In the genomic region with DNA sequence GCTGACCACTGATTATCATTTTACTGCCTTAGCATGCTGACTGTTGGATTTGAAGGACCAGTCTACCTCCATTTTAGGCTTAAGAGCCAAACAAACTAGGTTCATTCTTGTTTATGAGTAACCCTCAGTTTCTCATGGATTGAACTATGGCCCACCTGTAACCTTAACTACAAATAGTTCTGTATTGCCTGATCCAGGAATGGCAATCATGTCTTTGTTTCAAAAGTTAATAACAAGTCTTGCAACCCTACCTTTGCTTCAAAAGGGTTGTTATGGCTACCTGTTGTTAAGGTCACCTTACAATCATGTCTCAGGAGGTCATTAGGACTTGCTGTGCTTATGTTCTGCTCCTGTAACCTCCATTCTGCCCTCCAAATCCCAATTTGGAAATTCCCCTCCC, we compare ENCODE assay signal across 27 mouse cellular contexts.
A peak's percentile ranks its signal among the peaks of the same experiment; 100 is the strongest.
DNase-seq lines count a peak whose midpoint lies in the region; ATAC-seq and TF ChIP-seq lines count a peak whose summit lies in the region.
"Had no signal": no experiment of that assay in that cellular context is flagged by ENCODE, and none has a peak within 500 bp of the region (broad histone marks: within the 10 kb centered on the region; RNA-seq: fewer than 3 reads in every experiment).

No protein-coding gene starts in this region.

- no peak for TF ChIP-seq EP300 in ES-Bruce4 (IDR thresholded peaks at IDR 0.05; ENCODE audit: insufficient read depth, low read depth, low read length)

- H3K27ac ChIP-seq in kidney, adult 2 months (ENCODE audit: insufficient read depth, low read depth, low read length): peak overlapping the region; percentile 86
- peak overlapping the region; percentile 2; the same call in 1 of the 2 replicates for H3K27ac ChIP-seq in kidney, embryonic 16.5 days (ENCODE audit: low read length)
- peak overlapping the region; percentile 47; the same call in 1 of the 2 replicates for H3K27ac ChIP-seq in ES-Bruce4 (ENCODE audit: insufficient read depth, low read length)
- peak overlapping the region; percentile 66 for H3K27ac ChIP-seq in limb, embryonic 12.5 days
- H3K27ac ChIP-seq: embryonic facial prominence, embryonic 10.5 days; embryonic facial prominence, embryonic 13.5 days; forebrain, embryonic 15.5 days; hindbrain, embryonic 12.5 days; hindbrain, embryonic 15.5 days had no signal

- no peak for TF ChIP-seq POLR2A in kidney, adult 2 months (IDR thresholded peaks at IDR 0.05; ENCODE audit: low read depth, low read length)
- TF ChIP-seq POLR2A in ES-Bruce4 (IDR thresholded peaks at IDR 0.05; ENCODE audit: insufficient read depth, low read length): no peak

- peaks cover 2% of the 10 kb centered on the region; the same call in 1 of the 2 replicates for H3K9me3 ChIP-seq in kidney, embryonic 16.5 days (ENCODE audit: low read length)
- H3K9me3 ChIP-seq in ES-Bruce4 (replicated peaks; ENCODE audit: control insufficient read depth, insufficient read depth, low read length, poor library complexity, severe bottlenecking): no peaks in the 10 kb centered on the region
- H3K9me3 ChIP-seq in limb, embryonic 12.5 days: no peaks in the 10 kb centered on the region
- H3K9me3 ChIP-seq: embryonic facial prominence, embryonic 10.5 days; embryonic facial prominence, embryonic 13.5 days; forebrain, embryonic 12.5 days; forebrain, embryonic 15.5 days; hindbrain, embryonic 12.5 days; hindbrain, embryonic 15.5 days had no signal

- H3K9ac ChIP-seq in kidney, embryonic 16.5 days (replicated peaks; ENCODE audit: low read length): no peak overlapping the region
- H3K9ac ChIP-seq in ES-Bruce4 (ENCODE audit: low read depth, poor library complexity, severe bottlenecking): no peak overlapping the region
- H3K9ac ChIP-seq in limb, embryonic 12.5 days (replicated peaks): no peak overlapping the region
- H3K9ac ChIP-seq: embryonic facial prominence, embryonic 13.5 days; forebrain, embryonic 12.5 days; forebrain, embryonic 15.5 days; hindbrain, embryonic 12.5 days; hindbrain, embryonic 15.5 days had no signal

- H3K4me2 ChIP-seq in kidney, embryonic 16.5 days (replicated peaks; ENCODE audit: low read depth, low read length): no peak overlapping the region
- peak overlapping the region; percentile 39; the same call in 1 of the 2 replicates for H3K4me2 ChIP-seq in limb, embryonic 12.5 days
- H3K4me2 ChIP-seq: embryonic facial prominence, embryonic 13.5 days; forebrain, embryonic 12.5 days; forebrain, embryonic 15.5 days; heart, embryonic 11.5 days; hindbrain, embryonic 12.5 days; hindbrain, embryonic 15.5 days had no signal

- DNase-seq in kidney, adult 2 months: peak; percentile 61
- no peak for DNase-seq in kidney, adult 18-20 months
- DNase-seq in kidney, postnatal 25 days: no peak
- no peak for DNase-seq in ovary, postnatal 36 days (ENCODE audit: low spot score)
- no peak for DNase-seq in left cerebral cortex, adult 9 months (ENCODE audit: low spot score in 2 of 2)
- DNase-seq: adrenal gland, adult 2 months; adrenal gland, postnatal 14 days; B cell, adult 2 months; cerebellum, adult 11 months; cerebellum, adult 8-10 months; cerebellum, postnatal 10 days; cerebellum, postnatal 36 days; embryo, embryonic 11 days; gastrocnemius, postnatal 14 days; heart, adult 11 months had no signal

- no peak overlapping the region for H3K4me3 ChIP-seq in kidney, adult 2 months (ENCODE audit: insufficient read depth, low read depth, low read length)
- no peak overlapping the region for H3K4me3 ChIP-seq in kidney, embryonic 16.5 days (ENCODE audit: low read length)
- no peak overlapping the region for H3K4me3 ChIP-seq in ES-Bruce4 (ENCODE audit: low read depth, low read length)
- H3K4me3 ChIP-seq in limb, embryonic 12.5 days (replicated peaks): no peak overlapping the region
- H3K4me3 ChIP-seq: embryonic facial prominence, embryonic 10.5 days; embryonic facial prominence, embryonic 13.5 days; erythroblast, embryonic 14.5 days; forebrain, embryonic 12.5 days; forebrain, embryonic 15.5 days; hindbrain, embryonic 12.5 days; hindbrain, embryonic 15.5 days had no signal

- TF ChIP-seq CTCF in kidney, adult 2 months (conservative IDR thresholded peaks at IDR 0.05; ENCODE audit: insufficient read depth, insufficient read length, low read depth, low read length): no peak
- TF ChIP-seq CTCF in ES-Bruce4 (IDR thresholded peaks at IDR 0.05; ENCODE audit: low read depth, low read length): no peak

- peaks cover 16% of the 10 kb centered on the region for H3K4me1 ChIP-seq in kidney, adult 2 months (ENCODE audit: control insufficient read depth, insufficient read depth, low read length)
- peaks cover 16% of the 10 kb centered on the region for H3K4me1 ChIP-seq in kidney, embryonic 16.5 days (ENCODE audit: insufficient read depth, low read length)
- H3K4me1 ChIP-seq in ES-Bruce4 (ENCODE audit: control insufficient read depth, insufficient read depth, low read length): peaks cover 5% of the 10 kb centered on the region
- peaks cover 29% of the 10 kb centered on the region for H3K4me1 ChIP-seq in limb, embryonic 12.5 days (replicated peaks)

- H3K36me3 ChIP-seq in kidney, adult 2 months (ENCODE audit: control insufficient read depth, insufficient read depth, low read length): no peaks in the 10 kb centered on the region; the same call in 1 of the 2 replicates
- no peaks in the 10 kb centered on the region for H3K36me3 ChIP-seq in kidney, embryonic 16.5 days (ENCODE audit: insufficient read depth, low read length)
- no peaks in the 10 kb centered on the region for H3K36me3 ChIP-seq in ES-Bruce4 (ENCODE audit: control insufficient read depth, insufficient read depth, low read length, poor library complexity, severe bottlenecking)
- no peaks in the 10 kb centered on the region for H3K36me3 ChIP-seq in limb, embryonic 12.5 days
- H3K36me3 ChIP-seq: embryonic facial prominence, embryonic 10.5 days; embryonic facial prominence, embryonic 13.5 days; forebrain, embryonic 12.5 days; forebrain, embryonic 15.5 days; hindbrain, embryonic 12.5 days; hindbrain, embryonic 15.5 days had no signal

- ATAC-seq in kidney, embryonic 16.5 days (ENCODE audit: low FRiP score, low TSS enrichment): no peak
- ATAC-seq in limb, embryonic 12.5 days (ENCODE audit: insufficient number of reproducible peaks, insufficient read depth, low FRiP score, low TSS enrichment, low read depth): no peak
- ATAC-seq: forebrain, embryonic 15.5 days had no signal

- no peaks in the 10 kb centered on the region for H3K27me3 ChIP-seq in kidney, adult 2 months (replicated peaks; ENCODE audit: control insufficient read depth, insufficient read depth, low read length)
- no peaks in the 10 kb centered on the region for H3K27me3 ChIP-seq in kidney, embryonic 16.5 days (ENCODE audit: insufficient read depth, low read length)
- H3K27me3 ChIP-seq in ES-Bruce4 (ENCODE audit: control insufficient read depth, insufficient read depth, low read length, poor library complexity, severe bottlenecking): no peaks in the 10 kb centered on the region
- H3K27me3 ChIP-seq in limb, embryonic 12.5 days: no peaks in the 10 kb centered on the region
- H3K27me3 ChIP-seq: CH12.LX; embryonic facial prominence, embryonic 13.5 days; forebrain, embryonic 12.5 days; forebrain, embryonic 15.5 days; hindbrain, embryonic 15.5 days had no signal

Comparison
In these comparisons a context has a peak if more than half of its experiments do, and no peak if none do; other contexts are left out.
1. H3K27ac ChIP-seq: peak in every context shown above with its lines; median percentile 86 in kidney, adult 2 months; 66 in limb, embryonic 12.5 days; 47 in ES-Bruce4; 2 in kidney, embryonic 16.5 days.